Mouse (Mus musculus) heart, postnatal 36 days (tissue): ENCODE results near the gene Ccng2. TPM values are rescaled to one million over a fixed set of nuclear protein-coding genes. Genes with fewer than 3 reads are reported as not detected.

ENCODE experiments used
- DNase-seq, 2 experiments: peaks; one replicate each; pipeline ENCODE4 v3.0.0; 2021 to 2022
- intact Hi-C: fragments of 180-260 bp; cut with DNase I; formaldehyde crosslinking; loops from one replicate; pipeline ENCODE4 v1.15.1; 2025
- total RNA-seq, 2 experiments: library from RNA; stranded (reverse); gene quantifications; 2 replicates each; pipeline ENCODE4 v1.2.3; 2021

The Ccng2 gene
- total RNA-seq, 2 experiments from 2014 or later: 19.2 to 20.8 TPM

DNA sequence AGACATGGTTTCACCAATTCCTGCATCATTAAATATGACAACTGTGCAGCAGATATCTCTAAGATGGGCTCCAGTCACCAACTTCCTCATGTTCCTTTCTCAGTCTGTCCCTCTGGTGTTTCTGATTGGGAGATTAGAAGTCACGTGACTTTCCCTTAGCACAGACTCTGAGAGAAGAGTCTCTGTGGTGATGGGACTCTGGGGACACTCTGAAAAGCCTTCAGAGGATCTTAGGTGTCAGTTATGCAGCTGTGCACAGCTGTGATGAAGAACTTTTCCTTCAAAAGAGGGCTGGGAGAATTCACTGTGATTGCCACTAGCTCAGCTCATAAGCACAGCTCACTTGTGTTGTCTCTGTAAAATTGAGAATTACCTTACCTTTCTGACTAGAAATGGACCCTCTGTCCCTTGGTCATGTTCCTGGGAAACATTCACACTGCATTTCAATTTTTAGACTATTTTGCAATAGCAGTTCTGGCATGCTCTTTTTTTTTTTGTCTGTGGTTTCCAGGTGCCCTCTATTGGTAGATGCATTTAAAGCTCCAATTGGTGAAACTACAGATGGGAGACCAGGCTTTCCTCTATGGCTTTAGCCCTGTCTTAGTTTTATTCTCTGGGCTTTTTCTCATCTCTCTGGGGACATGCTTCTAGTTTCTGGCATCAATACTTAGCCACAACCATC is 56.4 kb downstream of the Ccng2 start:
- DNase-seq: peak; percentile 2 to 18
- intact Hi-C loops: loop anchor here (2.0 to 10.0 kb wide), 4 partner anchors 116 to 649 kb away; partner anchors contain the start of genes 2010109A12Rik, Ccdc158 and Ccni

Other genes starting within 250 kb of the Ccng2 start
- under 1 TPM in 1 of 2 experiments, not detected in 1; 0.08 TPM for gene Sowahb, start 222.2 kb upstream of the Ccng2 start, total RNA-seq
- gene Sept11, start 173.8 kb upstream of the Ccng2 start, total RNA-seq: 10 to 100 TPM; 29.9 to 32.5 TPM
- gene Ccni, start 60.8 kb upstream of the Ccng2 start, total RNA-seq: 100 to 1,000 TPM; 167 to 188 TPM
- gene 2010109A12Rik, start 60.7 kb upstream of the Ccng2 start, total RNA-seq: under 1 TPM in 1 of 2 experiments, not detected in 1; 0.68 TPM